In the genomic region with DNA sequence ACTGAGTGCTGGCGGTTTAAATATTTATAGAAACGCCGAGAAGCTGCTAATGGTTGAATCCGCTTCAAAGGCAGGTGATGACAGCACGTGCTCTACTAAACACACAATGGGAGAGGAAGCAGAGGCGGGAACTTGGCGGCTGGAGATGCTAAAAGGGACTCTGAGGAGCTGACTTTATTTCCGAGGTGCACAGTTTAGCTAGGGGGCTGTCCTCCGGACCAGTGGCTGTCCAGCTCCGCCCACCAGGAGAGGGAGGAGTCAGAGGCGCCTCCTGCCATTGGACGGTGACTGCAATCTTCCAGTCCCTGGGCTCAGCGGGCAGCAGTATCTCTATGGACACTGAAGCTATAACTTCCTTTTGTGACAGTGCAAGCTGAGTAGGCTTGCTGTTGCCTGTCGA, we compare ENCODE assay signal across 13 mouse cellular contexts.
DNase-seq lines count a peak whose midpoint lies in the region; TF ChIP-seq lines count a peak whose summit lies in the region.
"Had no signal": no experiment of that assay in that cellular context is flagged by ENCODE, and none has a peak within 500 bp of the region (broad histone marks: within the 10 kb centered on the region; RNA-seq: fewer than 3 reads in every experiment).

No protein-coding gene starts in this region.

- intact Hi-C loops in left cerebral cortex, postnatal 25 days (cut with DNase I): no loop called here
- intact Hi-C loops in left cerebral cortex, postnatal 36 days (cut with DNase I): no loop called here
- intact Hi-C loops in gastrocnemius, adult 2 months (cut with DNase I): no loop called here

- no peak for TF ChIP-seq CTCF in gastrocnemius, adult 2 months (IDR thresholded peaks at IDR 0.05)

- no peak overlapping the region for H3K27ac ChIP-seq in gastrocnemius, adult 2 months
- H3K27ac ChIP-seq: embryonic facial prominence, embryonic 15.5 days had no signal

- DNase-seq in cerebellum, postnatal 10 days: peak; percentile 26 to 29
- no peak for DNase-seq in cerebellum, postnatal 25 days
- DNase-seq in left cerebral cortex, postnatal 25 days (ENCODE audit: low spot score in 2 of 2): peak; percentile 7 to 16
- DNase-seq in left cerebral cortex, postnatal 36 days (ENCODE audit: low spot score in 2 of 2): no peak
- peak; percentile 7 for DNase-seq in testis, postnatal 14 days (ENCODE audit: low spot score)
- DNase-seq in testis, postnatal 10 days (ENCODE audit: low spot score): no peak
- DNase-seq in B cell, adult 2 months: no peak
- no peak for DNase-seq in gastrocnemius, adult 2 months
- DNase-seq: adrenal gland, adult 8-10 months; cerebellum, adult 11-12 months; right cerebral cortex, postnatal 4 days; thymus, postnatal 14 days had no signal

- no peak overlapping the region for H3K4me3 ChIP-seq in gastrocnemius, adult 2 months
- H3K4me3 ChIP-seq: embryonic facial prominence, embryonic 15.5 days had no signal

Comparison
In these comparisons a context has a peak if more than half of its experiments do, and no peak if none do; other contexts are left out.
1. DNase-seq: peak in cerebellum, postnatal 10 days (2 of 2), left cerebral cortex, postnatal 25 days (2 of 2) and testis, postnatal 14 days (single experiment); none in cerebellum, postnatal 25 days (0 of 2), left cerebral cortex, postnatal 36 days (0 of 2), testis, postnatal 10 days (single experiment), B cell, adult 2 months (0 of 2) and gastrocnemius, adult 2 months (single experiment).